Mouse (Mus musculus) retina, postnatal 7 days (tissue): ENCODE data around the gene Prg2.

Experiments
- DNase-seq: peaks from one replicate; pipeline ENCODE4 v3.0.0-alpha.2; 2012; ENCODE audit warnings: low read depth, low spot score

Prg2 gene

DNA sequence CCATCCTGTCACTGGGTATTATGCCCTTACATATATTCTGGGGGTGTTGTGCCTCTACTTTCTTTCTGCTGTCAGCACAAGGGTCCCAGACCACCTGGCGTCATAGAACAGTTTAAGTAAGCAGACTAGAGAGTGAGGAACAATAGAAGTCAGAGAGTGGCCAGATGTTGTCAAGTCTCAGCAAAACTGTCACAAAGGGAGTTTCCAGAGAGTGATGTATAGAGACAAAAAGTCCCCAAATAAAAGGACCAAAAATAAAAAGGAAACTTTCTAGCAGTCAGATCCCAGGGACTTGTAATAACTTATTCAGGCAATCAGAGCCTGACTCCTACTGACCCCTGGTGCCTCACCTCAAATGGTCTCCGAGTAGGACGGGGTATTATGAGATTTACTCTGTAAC lies 18.4 kb upstream of the Prg2 start:
- DNase-seq: no peak

DNA sequence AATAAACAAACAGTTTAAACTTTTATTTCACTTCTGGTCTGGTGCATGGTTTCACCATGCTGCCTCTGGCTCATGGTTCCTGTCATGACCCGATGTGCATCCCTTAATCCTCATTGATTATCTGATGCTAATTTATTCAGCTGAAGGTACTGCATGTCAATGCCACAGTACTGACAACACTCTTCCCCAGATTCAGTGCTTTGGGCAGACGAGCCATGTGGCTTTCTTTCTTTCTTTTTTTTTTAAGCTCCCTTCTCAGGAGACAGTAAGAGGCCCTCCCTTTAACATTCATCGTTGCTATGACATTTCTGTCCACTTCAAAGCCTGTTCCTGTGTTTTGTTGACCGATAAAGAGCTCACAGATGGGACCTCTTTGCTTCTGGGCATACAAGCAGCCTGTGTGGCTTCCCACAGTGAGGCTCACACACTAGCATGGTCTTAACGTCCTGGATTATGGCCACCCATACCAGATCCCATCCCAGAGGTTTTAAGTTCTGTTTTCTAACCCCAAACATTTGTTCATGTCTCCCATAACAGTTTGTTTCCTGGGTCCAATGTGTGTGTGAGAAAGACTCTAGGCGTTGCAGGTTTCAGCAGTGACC lies 17.3 kb upstream of the Prg2 start:
- DNase-seq: no peak

- DNase-seq: no peak
Measured at GRCm38 (mm10) chr2:84964111-84964801, 16.0 kb upstream of the Prg2 start.

DNA sequence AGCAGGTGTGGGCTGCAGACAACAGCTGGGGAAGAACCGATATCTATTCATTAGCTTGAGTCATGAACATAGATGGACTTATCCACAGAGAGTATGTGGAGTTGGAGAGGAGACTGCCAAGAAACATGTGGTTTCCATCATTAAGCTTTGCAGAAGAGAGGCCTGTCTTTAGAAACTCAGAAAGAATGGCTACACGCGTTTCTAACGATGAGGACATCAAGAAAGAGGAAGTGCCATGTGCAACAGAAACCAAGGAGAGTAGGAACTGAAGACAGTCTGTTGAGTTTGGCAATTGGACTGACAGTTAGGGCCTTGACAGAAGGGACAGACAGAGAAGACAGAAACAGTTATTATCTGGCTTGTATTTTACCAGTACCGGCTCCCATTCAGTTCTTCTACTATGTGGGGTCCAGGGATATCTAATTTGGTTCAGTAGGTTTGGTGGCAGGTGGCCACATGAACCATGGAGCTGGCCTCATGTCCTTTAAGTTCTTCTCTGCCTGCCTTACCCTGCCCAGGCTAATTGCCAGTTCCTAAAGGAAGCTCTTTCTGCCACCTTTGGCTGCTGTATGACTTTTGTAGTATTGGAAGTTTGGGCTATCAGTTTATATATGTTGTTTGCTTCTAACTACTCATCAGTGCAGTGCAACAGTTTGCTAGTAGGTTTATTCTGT lies 12.8 kb upstream of the Prg2 start:
- no peak for DNase-seq

GRCm38 (mm10) chr2:84975580-84975979 lies 4.7 kb upstream of the Prg2 start:
- DNase-seq: no peak

- DNase-seq: no peak
Measured at GRCm38 (mm10) chr2:84987930-84988329, 7.7 kb downstream of the Prg2 start, which contains the start of gene Prg3. Gene Prg3, plus strand, starts transcription at chr2:84988215.

- DNase-seq: no peak
Measured at GRCm38 (mm10) chr2:84996376-84996775, 16.1 kb downstream of the Prg2 start.

DNA sequence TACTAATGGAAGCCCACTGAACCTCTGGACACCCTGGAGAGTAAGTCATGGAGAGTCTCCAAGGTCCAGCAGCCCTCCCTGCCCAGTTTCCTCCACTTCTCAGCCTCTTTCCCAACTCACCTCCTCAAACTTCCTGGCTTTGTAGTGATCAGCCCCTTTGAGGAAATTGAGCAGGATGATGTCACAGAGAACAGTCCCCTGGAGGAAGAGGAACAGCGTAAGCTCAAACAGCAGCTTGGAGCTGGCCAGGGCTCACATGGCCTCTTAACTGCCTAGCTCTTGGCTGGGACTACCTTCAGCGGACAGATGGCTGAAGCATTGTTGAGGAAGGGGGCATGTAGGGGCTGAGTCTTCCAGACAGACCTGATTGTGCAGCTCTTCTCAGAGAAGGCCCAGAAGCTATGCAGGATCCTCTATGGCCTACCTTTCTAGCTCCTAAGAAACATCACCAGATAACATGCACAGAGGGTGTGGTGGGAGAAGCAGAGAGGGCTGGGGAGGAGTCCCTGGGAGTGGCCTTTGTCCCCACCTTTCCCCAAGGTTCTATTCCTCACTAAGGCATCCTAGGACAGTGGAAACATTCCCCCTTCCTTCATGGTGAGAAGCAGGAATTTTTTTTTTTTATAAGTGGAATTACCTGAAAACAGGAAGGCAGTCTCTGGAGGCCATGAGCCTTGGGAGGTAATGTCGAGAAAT lies 19.4 kb downstream of the Prg2 start:
- no peak for DNase-seq

- DNase-seq: no peak
Measured at GRCm38 (mm10) chr2:85001497-85001896, 21.2 kb downstream of the Prg2 start.

- DNase-seq: no peak
Measured at GRCm38 (mm10) chr2:85002575-85002974, 22.3 kb downstream of the Prg2 start.

DNA sequence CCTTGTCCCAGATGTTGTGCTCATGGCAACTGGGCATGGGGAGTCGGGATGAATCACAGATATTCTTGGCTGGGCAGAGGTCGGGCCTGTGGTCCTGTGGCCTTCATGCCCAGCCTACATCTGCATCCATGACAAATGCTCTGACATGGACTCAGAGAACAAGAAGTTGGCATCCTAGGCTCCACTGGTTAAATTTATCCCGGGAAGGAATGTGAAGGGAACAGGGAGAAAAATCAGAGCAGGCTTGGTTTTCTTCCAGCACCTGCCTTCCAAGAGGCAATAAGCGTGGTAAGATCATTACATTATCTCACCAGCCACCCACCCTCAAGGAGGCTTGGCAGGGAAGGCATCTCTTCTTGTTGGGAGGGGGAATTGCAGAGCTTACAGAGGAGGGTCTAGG lies 24.1 kb downstream of the Prg2 start:
- no peak for DNase-seq

GRCm38 (mm10) chr2:85006600-85006999 lies 26.3 kb downstream of the Prg2 start:
- no peak for DNase-seq

DNA sequence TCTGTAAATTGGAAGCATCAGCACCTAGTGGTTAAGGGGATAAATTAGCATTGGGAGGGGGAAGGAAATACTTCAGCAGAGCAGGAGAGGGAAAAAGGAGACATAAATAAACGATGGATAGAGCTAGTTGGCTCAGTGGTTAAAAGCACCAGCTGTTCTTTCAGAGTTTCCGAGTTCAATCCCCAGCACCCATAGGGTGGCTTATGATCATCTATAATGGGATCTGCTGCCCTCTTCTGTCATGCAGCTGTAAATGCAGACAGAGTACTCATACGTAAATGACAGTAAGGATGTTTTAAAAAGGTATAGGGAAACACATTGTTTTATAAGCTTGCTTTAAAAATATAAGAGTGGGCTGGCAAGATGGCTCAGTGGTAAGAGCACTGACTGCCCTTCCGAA lies 27.5 kb downstream of the Prg2 start:
- DNase-seq: no peak

GRCm38 (mm10) chr2:85009212-85009611 lies 29.0 kb downstream of the Prg2 start:
- DNase-seq: no peak

GRCm38 (mm10) chr2:85011906-85012604 lies 31.8 kb downstream of the Prg2 start:
- DNase-seq: no peak

- no peak for DNase-seq
Measured at GRCm38 (mm10) chr2:85012679-85013078, 32.4 kb downstream of the Prg2 start.

- DNase-seq: no peak
Measured at GRCm38 (mm10) chr2:85013826-85014587, 33.7 kb downstream of the Prg2 start.

- DNase-seq: no peak
Measured at GRCm38 (mm10) chr2:85014588-85014982, 34.3 kb downstream of the Prg2 start.

DNA sequence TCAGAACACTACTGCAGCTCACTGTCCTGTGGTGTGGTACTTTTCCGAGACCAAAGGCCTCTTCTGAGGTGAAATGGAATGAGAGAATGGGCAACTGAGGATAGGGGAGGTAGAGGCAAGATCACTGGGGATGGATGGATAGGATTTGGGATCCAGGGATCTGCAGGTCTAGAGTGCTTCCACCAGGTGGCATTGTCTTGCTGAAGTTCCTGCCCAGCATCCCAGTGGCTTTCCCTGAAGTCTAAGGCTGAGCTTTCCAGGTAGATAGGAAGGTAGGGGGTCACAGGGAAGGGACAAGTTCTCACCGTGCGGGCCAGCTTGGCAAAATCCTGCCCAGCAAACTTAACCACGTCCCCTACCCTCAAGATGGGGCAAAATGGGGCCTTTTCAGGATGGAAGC lies 41.8 kb downstream of the Prg2 start:
- DNase-seq: no peak

- DNase-seq: no peak
Measured at GRCm38 (mm10) chr2:85026178-85026577, 45.9 kb downstream of the Prg2 start.

DNA sequence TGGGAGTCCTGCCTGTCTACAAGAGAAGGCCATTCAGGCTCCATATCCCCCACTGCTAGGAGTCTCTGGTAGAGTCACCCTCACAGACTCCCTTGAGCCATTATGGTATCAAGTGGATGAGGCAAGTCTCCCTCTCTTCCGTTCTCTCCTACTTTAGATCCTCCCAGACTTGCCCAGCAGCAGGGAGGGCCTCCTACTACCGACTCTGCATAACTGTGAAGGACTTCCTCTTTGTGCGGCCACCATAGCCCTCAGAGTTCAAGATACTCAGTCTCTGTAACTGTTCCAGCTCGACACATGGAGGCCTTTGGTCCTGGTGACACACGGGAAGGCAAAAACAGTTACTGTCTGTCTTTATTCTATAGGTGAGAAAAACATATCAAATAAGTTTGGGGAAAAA lies 47.0 kb downstream of the Prg2 start:
- no peak for DNase-seq
